Mouse (Mus musculus): Measurements from ENCODE around the gene Mettl7a1. TPM values are rescaled to one million over a fixed set of nuclear protein-coding genes. Genes with fewer than 3 reads are reported as not detected.
"Not testable (repeated sequence)": the region's sequence is repeated elsewhere in the genome, so short reads cannot be mapped to it uniquely, and the experiment has no call there.

Gene Mettl7a1
- polyA plus RNA-seq, 1 experiment from 2014 or later = 7.3 TPM

DNA sequence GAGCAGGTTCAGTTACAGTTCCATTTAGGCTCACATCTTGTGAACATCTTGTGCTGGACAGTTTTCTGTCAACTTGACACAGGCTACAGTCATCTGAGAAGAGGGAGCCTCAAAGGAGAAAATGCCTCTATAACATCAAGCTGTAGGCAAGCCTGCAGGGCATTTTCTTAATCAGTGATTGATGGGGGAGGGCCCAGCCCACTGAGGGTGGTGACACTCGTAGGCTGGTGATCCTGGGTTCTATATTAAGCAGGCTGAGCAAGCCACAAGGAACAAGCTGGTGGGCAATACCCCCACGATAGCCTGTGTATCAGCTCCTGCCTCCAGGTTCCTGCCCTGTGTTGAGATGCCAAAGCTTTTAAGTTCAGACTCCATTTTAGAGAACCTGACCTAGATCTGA lies 35.0 kb upstream of the Mettl7a1 start:
- Histone ChIP-seq H3K27ac (ENCODE audit: low read length) (no peak overlapping the region), H3K4me1 (ENCODE audit: control insufficient read depth, insufficient read depth, low read length) (no peaks in the 10 kb centered on the region), H3K9me3 (ENCODE audit: control insufficient read depth, low read depth, low read length) (no peaks in the 10 kb centered on the region; the same call in 1 of the 2 replicates), H3K9ac (replicated peaks; ENCODE audit: low read depth, low read length) (no peak overlapping the region), H3K4me2 (replicated peaks; ENCODE audit: low read depth, low read length) (no peak overlapping the region), H3K36me3 (ENCODE audit: control insufficient read depth, insufficient read depth, low read length) (no peaks in the 10 kb centered on the region), H3K4me3 (ENCODE audit: low read depth, low read length) (no peak overlapping the region), H3K27me3 (ENCODE audit: control insufficient read depth, insufficient read depth, low read length) (no peaks in the 10 kb centered on the region)
- ATAC-seq (ENCODE audit: insufficient number of reproducible peaks, insufficient read depth, low FRiP score, low read depth) = no peak
- WGBS = 65% methylated on average over 2 of the region's 2 CpGs

DNA sequence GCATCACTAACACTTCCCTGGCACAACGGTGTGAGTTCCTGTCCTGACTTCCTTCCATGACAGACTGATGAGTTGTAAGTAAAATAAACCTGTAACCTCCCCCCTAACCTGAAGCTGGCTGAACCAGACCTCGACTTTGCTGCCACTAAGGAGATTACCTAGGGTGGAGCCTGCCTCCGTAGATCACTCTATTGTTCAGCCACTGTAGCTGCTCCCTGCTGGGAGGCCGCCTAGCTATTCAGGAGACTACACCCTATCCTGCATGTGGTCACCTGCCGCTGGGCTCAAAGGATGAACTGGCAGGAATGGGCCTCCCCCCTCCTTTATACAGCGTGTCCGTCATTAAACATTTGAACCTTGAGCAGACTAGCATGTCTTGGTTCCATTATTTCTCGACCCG lies 34.2 kb upstream of the Mettl7a1 start:
- 23% methylated on average over 9 of the region's 9 CpGs for WGBS
- Histone ChIP-seq H3K4me1 (ENCODE audit: control insufficient read depth, insufficient read depth, low read length) (no peaks in the 10 kb centered on the region), H3K4me3 (ENCODE audit: low read depth, low read length) (no peak overlapping the region), H3K9me3 (ENCODE audit: control insufficient read depth, low read depth, low read length) (no peaks in the 10 kb centered on the region; the same call in 1 of the 2 replicates), H3K4me2 (replicated peaks; ENCODE audit: low read depth, low read length) (no peak overlapping the region), H3K9ac (replicated peaks; ENCODE audit: low read depth, low read length) (no peak overlapping the region), H3K27ac (ENCODE audit: low read length) (no peak overlapping the region), H3K27me3 (ENCODE audit: control insufficient read depth, insufficient read depth, low read length) (no peaks in the 10 kb centered on the region), H3K36me3 (ENCODE audit: control insufficient read depth, insufficient read depth, low read length) (no peaks in the 10 kb centered on the region)
- ATAC-seq (ENCODE audit: insufficient number of reproducible peaks, insufficient read depth, low FRiP score, low read depth) = no peak

DNA sequence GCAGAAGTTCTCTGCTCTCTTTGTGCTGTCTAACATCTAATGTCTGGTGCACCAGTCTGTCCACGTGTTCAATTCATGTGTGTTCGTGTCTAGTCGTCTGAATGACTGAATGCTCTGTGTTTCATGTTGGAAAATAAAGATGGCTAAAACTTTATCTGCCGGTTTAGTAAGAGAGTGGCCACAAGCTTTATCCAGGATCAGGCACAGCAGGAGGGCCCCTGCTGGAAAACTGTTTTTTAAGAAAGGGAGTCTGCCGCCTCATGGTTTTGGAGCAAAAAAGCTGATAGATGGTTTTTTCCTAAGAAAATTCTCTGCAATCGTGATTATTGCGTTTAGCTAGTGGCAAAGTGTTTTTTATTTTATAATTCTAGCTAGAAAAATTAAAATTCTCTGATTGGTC lies 33.3 kb upstream of the Mettl7a1 start:
- H3K4me3 ChIP-seq (ENCODE audit: low read depth, low read length); H3K9me3 ChIP-seq (ENCODE audit: control insufficient read depth, low read depth, low read length); ATAC-seq (ENCODE audit: insufficient number of reproducible peaks, insufficient read depth, low FRiP score, low read depth); H3K9ac ChIP-seq (replicated peaks; ENCODE audit: low read depth, low read length); H3K4me1 ChIP-seq (ENCODE audit: control insufficient read depth, insufficient read depth, low read length); H3K4me2 ChIP-seq (replicated peaks; ENCODE audit: low read depth, low read length); H3K27me3 ChIP-seq (ENCODE audit: control insufficient read depth, insufficient read depth, low read length); H3K36me3 ChIP-seq (ENCODE audit: control insufficient read depth, insufficient read depth, low read length); H3K27ac ChIP-seq (ENCODE audit: low read length): not testable (repeated sequence)
- 34% methylated on average over 7 of the region's 7 CpGs for WGBS

DNA sequence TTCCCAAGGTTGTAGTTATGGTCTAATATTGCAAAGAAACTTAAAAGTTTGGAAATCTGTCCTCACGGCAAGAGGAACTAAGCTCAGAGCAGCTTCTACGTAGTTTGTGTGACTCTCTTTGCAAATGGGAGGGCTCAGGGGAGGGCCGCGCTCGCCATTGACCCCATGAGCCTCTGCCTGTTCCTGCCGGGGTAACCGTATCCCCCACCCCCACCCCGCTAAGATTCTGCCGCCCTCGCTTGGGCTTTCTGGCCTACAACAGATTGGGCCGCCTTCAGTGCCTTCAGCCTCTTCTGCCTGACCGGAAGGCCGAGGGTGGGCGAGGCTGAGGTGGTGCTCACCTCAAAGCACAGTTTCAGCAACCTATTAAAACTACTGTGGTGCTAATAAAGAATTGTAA lies 32.5 kb upstream of the Mettl7a1 start:
- Histone ChIP-seq H3K36me3 (ENCODE audit: control insufficient read depth, insufficient read depth, low read length) (no peaks in the 10 kb centered on the region), H3K9me3 (ENCODE audit: control insufficient read depth, low read depth, low read length) (no peaks in the 10 kb centered on the region; the same call in 1 of the 2 replicates), H3K9ac (replicated peaks; ENCODE audit: low read depth, low read length) (no peak overlapping the region), H3K4me2 (replicated peaks; ENCODE audit: low read depth, low read length) (no peak overlapping the region), H3K4me3 (ENCODE audit: low read depth, low read length) (no peak overlapping the region), H3K27ac (ENCODE audit: low read length) (no peak overlapping the region), H3K27me3 (ENCODE audit: control insufficient read depth, insufficient read depth, low read length) (no peaks in the 10 kb centered on the region), H3K4me1 (ENCODE audit: control insufficient read depth, insufficient read depth, low read length) (no peaks in the 10 kb centered on the region)
- 66% methylated on average over 14 of the region's 14 CpGs for WGBS
- ATAC-seq (ENCODE audit: insufficient number of reproducible peaks, insufficient read depth, low FRiP score, low read depth) = no peak

DNA sequence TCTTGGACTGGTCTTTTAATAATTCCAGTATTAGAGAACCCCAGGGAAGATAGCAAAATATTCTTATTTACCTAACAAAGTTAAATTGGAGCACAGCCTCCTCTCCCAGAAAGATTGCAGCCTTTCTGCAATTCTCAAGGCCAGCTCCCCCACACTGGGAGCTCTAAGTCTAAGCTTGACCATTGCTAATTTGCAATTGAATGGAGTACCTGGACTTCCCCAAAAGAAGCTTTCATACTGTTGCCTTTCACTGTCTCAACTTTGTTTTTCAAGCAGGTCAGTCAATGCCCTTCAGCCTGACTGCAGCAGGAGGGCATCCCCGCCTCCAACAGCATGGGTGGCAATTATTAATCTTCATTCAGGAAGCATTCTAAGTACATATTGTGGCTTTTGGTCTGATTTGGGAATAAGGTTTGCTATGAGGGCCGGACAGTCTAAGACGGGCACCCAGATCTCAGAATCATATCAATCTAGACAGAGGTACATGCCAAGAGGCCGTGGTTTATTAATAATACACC lies 30.1 kb upstream of the Mettl7a1 start:
- ATAC-seq (ENCODE audit: insufficient number of reproducible peaks, insufficient read depth, low FRiP score, low read depth); H3K4me2 ChIP-seq (replicated peaks; ENCODE audit: low read depth, low read length); H3K27ac ChIP-seq (ENCODE audit: low read length); H3K36me3 ChIP-seq (ENCODE audit: control insufficient read depth, insufficient read depth, low read length); H3K9me3 ChIP-seq (ENCODE audit: control insufficient read depth, low read depth, low read length); H3K27me3 ChIP-seq (ENCODE audit: control insufficient read depth, insufficient read depth, low read length); H3K4me1 ChIP-seq (ENCODE audit: control insufficient read depth, insufficient read depth, low read length); H3K4me3 ChIP-seq (ENCODE audit: low read depth, low read length); H3K9ac ChIP-seq (replicated peaks; ENCODE audit: low read depth, low read length): not testable (repeated sequence)
- WGBS = 95% methylated on average over 4 of the region's 4 CpGs

DNA sequence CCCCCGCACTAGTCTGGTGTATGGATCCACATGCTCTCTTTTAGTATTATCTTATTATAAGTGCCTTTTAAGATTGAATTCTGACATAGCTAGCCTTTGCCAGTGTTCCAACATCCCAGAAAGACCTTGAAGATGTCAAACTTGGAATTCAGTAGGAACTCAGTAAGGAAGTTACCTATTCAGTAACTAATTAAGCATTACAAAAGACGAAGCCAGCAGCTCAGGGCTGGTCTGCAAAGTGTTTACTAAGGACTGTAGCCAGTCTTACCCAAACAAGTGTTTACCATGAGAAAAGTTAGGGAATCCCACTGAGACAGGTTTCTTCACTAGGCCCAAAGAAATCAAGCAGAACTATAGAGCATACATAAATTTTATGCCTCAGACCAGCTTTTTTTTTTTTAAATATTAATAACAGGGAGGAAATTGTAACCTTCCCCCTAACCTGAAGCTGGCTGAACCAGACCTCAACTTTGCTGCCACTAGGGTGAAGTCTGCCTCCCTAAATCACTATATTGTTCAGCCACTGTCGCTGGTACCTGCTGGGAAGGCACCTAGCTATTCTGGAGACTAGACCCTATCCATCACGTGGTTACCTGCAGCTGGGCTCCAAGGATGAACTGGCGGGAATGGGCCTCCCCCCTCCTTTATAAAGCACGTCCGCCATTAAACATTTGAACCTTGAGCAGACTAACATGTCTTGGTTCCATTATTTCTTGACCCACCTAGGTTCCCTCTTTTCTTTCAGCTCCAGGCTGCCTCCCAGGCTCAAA lies 29.0 kb upstream of the Mettl7a1 start:
- 87% methylated on average over 7 of the region's 7 CpGs for WGBS
- Histone ChIP-seq H3K27me3 (ENCODE audit: control insufficient read depth, insufficient read depth, low read length) (no peaks in the 10 kb centered on the region), H3K9ac (replicated peaks; ENCODE audit: low read depth, low read length) (no peak overlapping the region), H3K36me3 (ENCODE audit: control insufficient read depth, insufficient read depth, low read length) (no peaks in the 10 kb centered on the region), H3K4me2 (replicated peaks; ENCODE audit: low read depth, low read length) (no peak overlapping the region), H3K4me1 (ENCODE audit: control insufficient read depth, insufficient read depth, low read length) (no peaks in the 10 kb centered on the region), H3K27ac (ENCODE audit: low read length) (no peak overlapping the region), H3K4me3 (ENCODE audit: low read depth, low read length) (no peak overlapping the region), H3K9me3 (ENCODE audit: control insufficient read depth, low read depth, low read length) (no peaks in the 10 kb centered on the region)
- no peak for ATAC-seq (ENCODE audit: insufficient number of reproducible peaks, insufficient read depth, low FRiP score, low read depth)

DNA sequence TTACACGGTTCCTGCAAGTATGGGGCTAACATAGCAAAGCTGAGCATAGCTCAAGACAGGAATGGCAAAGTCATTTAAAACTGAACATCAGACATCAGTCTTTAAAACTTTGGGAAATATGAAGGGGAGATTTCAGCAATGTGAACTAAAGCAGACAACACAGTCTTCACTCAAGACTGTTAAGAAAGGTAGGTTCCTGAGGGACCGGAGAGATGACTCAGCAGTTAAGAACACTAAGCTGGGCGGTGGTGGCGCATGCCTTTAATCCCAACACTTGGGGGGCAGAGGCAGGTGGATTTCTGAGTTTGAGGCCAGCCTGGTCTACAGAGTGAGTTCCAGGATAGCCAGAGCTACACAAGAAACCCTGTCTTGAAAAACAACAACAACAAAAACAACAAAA lies 27.5 kb upstream of the Mettl7a1 start:
- no peak overlapping the region for H3K4me3 ChIP-seq (ENCODE audit: low read depth, low read length)
- WGBS = 91% methylated on average over 4 of the region's 4 CpGs
- no peak overlapping the region for H3K9ac ChIP-seq (replicated peaks; ENCODE audit: low read depth, low read length)
- no peaks in the 10 kb centered on the region for H3K4me1 ChIP-seq (ENCODE audit: control insufficient read depth, insufficient read depth, low read length)
- no peak for ATAC-seq (ENCODE audit: insufficient number of reproducible peaks, insufficient read depth, low FRiP score, low read depth)
- no peak overlapping the region for H3K4me2 ChIP-seq (replicated peaks; ENCODE audit: low read depth, low read length)
- no peaks in the 10 kb centered on the region for H3K36me3 ChIP-seq (ENCODE audit: control insufficient read depth, insufficient read depth, low read length)
- H3K27ac ChIP-seq (ENCODE audit: low read length) = no peak overlapping the region
- H3K9me3 ChIP-seq (ENCODE audit: control insufficient read depth, low read depth, low read length) = peaks cover 4% of the 10 kb centered on the region; the same call in 1 of the 2 replicates
- H3K27me3 ChIP-seq (ENCODE audit: control insufficient read depth, insufficient read depth, low read length) = no peaks in the 10 kb centered on the region

DNA sequence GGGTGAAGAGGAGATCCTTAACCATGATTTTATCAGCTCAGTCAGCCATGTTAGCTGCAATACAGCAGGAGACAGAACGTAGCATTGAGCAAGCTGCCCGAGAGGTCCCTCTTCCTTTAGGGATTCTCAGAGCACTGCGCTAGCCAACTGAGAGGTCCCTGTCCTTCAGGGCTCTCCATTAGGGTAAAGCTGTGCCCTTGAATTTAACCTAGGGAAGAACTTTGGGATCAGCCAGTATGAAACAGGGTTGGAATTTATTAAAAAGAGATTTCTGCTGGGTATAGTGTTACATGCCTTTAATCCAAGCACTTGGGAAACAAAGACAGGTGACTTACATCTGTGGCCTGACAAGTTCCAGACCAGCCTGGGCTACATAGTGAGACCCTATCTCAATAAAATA lies 26.4 kb upstream of the Mettl7a1 start:
- no peaks in the 10 kb centered on the region for H3K27me3 ChIP-seq (ENCODE audit: control insufficient read depth, insufficient read depth, low read length)
- peaks cover 4% of the 10 kb centered on the region; the same call in 1 of the 2 replicates for H3K9me3 ChIP-seq (ENCODE audit: control insufficient read depth, low read depth, low read length)
- 82% methylated on average over 3 of the region's 3 CpGs for WGBS
- no peak overlapping the region for H3K9ac ChIP-seq (replicated peaks; ENCODE audit: low read depth, low read length)
- ATAC-seq (ENCODE audit: insufficient number of reproducible peaks, insufficient read depth, low FRiP score, low read depth) = no peak
- H3K36me3 ChIP-seq (ENCODE audit: control insufficient read depth, insufficient read depth, low read length) = no peaks in the 10 kb centered on the region
- H3K4me2 ChIP-seq (replicated peaks; ENCODE audit: low read depth, low read length) = no peak overlapping the region
- no peaks in the 10 kb centered on the region for H3K4me1 ChIP-seq (ENCODE audit: control insufficient read depth, insufficient read depth, low read length)
- no peak overlapping the region for H3K27ac ChIP-seq (ENCODE audit: low read length)
- H3K4me3 ChIP-seq (ENCODE audit: low read depth, low read length) = no peak overlapping the region

Data from stomach, embryonic 14.5 days (tissue).